Mouse (Mus musculus) thymus, adult 18-20 months (tissue): ENCODE data around the gene Plscr3.
A peak's percentile ranks its signal among the peaks of the same experiment; 100 is the strongest.

Experiments used
- DNase-seq, 2 experiments: peaks; one replicate each; pipeline ENCODE4 v3.0.0; 2022; ENCODE audit warnings: mixed read lengths in 2 of 2

The Plscr3 gene

DNA sequence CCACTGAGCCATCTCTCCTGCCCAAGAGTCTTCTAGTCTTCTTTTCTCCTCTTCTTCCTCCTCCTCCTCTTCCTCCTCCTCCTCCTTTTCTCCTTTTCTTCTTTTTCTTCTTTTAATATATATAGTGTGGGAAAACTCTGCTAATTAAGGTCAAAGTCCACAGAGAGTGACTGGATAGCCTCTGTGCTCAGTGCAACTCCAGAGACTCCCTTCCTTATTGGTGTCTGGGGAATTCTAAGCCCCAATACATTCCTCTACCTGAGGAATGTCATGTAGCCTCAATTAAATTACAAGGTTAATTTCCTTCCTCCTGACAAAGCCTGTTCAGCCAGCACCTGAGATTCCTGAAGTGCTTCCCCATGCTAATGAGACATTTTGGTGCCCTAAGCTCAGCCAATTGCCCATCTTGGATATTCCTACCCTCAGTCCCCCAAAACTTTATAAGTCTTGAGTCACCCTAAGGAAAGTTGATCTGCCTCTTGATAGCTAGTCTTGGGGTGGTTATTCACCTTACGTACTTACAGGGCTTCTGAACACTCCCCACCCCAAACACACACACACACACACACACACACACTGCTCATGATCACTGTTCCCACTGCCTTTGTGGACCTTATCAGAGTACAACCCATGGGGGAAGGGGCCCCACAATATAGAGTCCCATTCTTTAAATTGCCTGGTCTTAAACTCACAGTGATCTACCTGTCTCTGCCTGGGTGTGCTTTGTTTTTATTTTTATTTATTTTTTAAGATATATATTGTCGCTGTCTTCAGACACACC, 24.3 kb downstream of the Plscr3 start:
- DNase-seq, result no peak

- DNase-seq, result no peak
Measured at GRCm38 (mm10) chr11:69871822-69872221, 25.6 kb downstream of the Plscr3 start.

GRCm38 (mm10) chr11:69872451-69872850, 26.3 kb downstream of the Plscr3 start:
- no peak for DNase-seq

GRCm38 (mm10) chr11:69876186-69876585, 30.0 kb downstream of the Plscr3 start:
- peak in 1 of 2 experiments; percentile 23 for DNase-seq

DNA sequence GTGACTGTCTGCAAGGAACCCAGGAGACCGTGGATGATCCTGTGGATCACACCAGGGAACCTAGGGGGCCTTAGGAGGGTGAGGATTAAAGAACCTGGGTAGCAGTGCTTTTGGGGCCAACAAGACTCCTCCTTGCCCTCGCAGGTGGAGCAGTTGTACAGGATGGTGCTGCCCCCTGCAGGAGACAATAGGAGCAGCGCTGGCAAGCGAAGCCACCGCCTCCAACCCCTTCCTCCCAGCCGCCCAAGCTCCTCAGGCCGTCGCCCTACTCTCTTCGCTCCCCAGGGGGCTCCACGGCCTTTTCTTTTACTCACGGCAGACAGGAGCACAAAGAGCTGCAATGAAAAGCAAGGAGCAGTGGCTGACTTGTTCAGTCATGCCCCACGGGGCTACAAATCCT, 30.7 kb downstream of the Plscr3 start:
- peak; percentile 79 to 83 for DNase-seq

DNA sequence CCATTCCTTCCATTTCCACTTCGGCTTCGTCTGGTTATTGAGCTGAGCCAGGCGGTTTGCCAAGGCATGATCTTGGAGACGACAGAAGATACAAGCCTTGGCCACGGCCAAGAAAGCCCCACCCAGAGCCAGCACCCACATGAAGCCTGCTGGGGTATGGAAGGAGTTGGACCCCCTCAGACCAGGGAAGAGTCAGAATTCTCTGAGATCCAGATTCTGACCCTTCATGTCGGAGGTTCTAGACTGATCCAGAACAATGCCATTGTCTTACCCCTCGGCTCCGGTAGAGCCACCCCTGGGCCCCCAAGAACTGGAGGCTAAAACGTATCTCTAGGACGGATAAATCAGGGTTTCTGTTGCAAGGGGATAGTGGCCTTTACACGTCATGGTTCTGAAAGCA, 31.7 kb downstream of the Plscr3 start, which contains the start of gene Tmem95:
Gene Tmem95, minus strand, starts transcription at position 141 of the 400 bp plus-strand sequence.
- DNase-seq, result no peak

DNA sequence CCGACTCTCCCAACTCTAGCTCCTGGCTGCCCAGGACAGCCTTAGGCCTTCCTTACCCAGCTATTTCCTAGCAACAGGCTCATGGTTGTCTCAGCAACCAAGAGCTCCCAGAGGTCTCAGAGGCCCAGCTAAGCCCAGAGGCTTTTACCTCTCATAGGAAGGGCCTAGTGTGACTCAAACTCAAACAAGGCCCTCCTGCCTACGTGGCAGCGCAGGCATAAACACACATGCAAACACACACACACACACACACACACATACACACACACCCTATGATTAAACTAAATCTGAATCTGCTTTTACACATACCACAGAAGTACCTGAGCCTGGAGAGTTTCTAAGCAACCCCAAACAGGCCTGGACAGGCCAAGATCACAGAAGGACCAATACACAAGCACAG, 32.2 kb downstream of the Plscr3 start:
- no peak for DNase-seq

- DNase-seq, result no peak
Measured at GRCm38 (mm10) chr11:69878952-69879351, 32.8 kb downstream of the Plscr3 start.

GRCm38 (mm10) chr11:69879711-69880110, 33.5 kb downstream of the Plscr3 start:
- no peak for DNase-seq

DNA sequence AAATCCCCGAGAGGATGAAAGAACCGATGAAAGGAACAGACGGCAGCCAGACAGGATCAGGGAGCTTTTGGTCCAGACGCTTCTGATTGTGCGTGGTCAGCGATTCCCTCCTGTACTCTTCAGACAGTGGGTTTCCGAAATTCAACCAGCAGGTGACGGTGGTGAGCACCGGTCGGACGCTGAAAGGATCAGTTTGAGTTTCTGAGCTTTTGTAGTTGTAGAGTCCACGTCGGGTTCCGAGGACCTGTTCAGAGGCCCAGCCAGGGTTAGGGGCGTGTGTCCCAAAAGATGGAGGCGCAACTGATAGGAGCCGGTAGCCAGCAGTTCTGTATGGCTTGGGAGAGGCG, 34.3 kb downstream of the Plscr3 start:
- DNase-seq, result peak in 1 of 2 experiments; percentile 54

GRCm38 (mm10) chr11:69880853-69881603, 34.9 kb downstream of the Plscr3 start, which contains the start of gene Kctd11:
Kctd11 (minus strand) TSS chr11:69881406.
- peak; percentile 60 to 72 for DNase-seq

GRCm38 (mm10) chr11:69881787-69882670, 35.9 kb downstream of the Plscr3 start:
- no peak for DNase-seq

DNA sequence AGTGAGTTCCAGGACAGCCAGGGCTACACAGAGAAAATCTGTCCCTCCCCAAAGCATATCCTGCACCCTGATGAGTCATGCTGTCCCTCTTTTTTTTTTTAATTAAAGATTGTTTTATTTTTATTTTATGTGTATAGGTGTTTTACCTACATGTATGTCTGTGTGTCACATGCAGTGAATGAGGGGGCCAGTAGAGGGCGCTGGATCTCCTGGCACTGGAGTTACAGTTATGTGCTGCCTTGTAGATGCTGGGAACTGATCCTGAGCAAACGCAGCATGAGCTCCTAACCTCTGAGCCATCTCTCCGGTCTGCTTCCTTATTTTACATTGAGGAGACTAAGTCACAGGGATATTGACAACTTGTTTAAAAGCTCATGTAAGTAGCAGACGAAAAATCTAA, 36.9 kb downstream of the Plscr3 start:
- peak in 1 of 2 experiments; percentile 61 for DNase-seq

- DNase-seq, result no peak
Measured at GRCm38 (mm10) chr11:69883527-69884151, 37.5 kb downstream of the Plscr3 start.

- DNase-seq, result no peak
Measured at GRCm38 (mm10) chr11:69884240-69884639, 38.1 kb downstream of the Plscr3 start.

- DNase-seq, result no peak
Measured at GRCm38 (mm10) chr11:69884663-69885062, 38.5 kb downstream of the Plscr3 start.

- DNase-seq, result no peak
Measured at GRCm38 (mm10) chr11:69886907-69887635, 40.9 kb downstream of the Plscr3 start.

DNA sequence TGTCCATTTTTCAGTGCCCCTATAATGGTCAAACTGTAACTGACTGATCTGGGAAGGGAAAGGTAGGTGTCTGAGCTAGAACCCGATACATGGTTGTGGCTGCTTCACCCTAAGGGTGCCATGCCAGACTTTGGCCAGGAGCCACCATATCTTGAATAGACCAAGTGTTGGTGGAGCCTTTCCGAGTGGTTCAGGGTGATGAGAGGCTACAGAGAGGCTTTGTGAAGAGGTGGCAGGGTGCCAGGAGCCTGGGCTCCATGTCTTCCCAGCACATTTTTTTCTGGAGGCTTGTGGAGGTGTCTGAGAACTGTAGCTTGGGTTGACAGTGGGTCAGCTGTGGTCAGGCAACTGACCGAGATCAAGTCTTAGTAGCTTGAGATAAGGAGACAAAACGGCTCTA, 45.3 kb downstream of the Plscr3 start:
- no peak for DNase-seq

DNA sequence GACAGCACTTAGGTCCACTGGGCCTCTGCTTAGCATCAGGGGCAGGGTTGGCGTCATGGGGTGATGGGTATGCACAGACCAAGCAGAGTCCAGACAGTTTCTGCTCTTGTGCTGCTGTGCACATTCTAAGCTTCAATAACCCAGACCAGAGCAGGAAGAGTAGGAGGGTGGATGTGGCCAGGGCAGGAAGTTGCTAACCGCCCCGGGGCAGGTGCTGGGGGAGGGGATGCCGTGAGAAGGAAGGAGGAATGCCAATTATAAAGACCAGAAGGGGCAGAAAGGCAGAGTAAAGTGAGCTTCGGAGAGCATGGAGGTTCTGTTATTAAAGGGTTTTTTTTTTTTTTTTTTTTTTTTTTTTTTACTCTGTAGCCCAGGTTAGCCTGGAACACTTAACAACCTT, 48.5 kb downstream of the Plscr3 start:
- DNase-seq, result peak; percentile 84 to 90

- peak; percentile 63 to 71 for DNase-seq
Measured at GRCm38 (mm10) chr11:69895291-69895690, 49.1 kb downstream of the Plscr3 start, which contains the start of gene Acap1. Acap1 (minus strand) TSS chr11:69895539.

DNA sequence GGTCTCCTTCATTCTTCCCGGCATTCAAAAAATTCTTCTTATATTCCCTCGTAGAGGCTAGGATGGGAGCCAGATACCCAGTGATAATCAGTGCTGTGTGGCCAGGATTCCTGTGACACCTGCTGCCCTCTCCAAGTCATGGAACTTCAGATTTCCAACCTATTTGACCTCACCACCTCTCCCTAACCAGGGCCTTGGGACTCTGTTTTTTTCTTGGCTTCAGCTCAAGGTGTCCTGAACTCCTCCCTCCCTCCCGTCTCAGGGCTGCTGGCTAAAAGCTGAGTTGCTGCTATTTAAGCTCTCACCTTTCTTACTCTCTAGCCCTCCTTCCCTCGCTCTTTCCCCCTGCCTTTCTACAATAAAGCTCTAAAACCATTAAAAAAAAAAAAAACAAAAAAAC, 53.7 kb downstream of the Plscr3 start:
- DNase-seq, result no peak
